In the genomic region with DNA sequence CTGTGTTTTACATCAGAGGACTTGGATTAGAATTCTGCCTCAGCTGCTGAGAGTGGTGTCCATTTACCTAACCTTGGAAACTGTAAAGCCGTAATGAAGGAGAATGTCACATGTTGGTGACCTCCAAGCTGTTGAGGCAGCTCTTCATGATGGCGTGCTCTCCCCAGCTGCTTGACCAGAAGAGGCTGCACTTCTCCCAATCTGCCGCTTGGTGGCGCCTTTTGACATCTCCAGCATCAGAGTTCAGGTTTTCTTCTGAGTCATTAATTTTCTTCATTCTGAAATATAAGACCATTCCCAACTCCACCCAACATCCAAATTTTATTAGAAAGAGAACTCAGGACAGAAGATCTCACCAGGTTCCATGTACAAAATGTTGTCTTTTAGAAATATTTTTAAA, we compare ENCODE assay signal across 8 mouse cellular contexts.
DNase-seq lines count a peak whose midpoint lies in the region.

No protein-coding gene starts in this region.

- peak; percentile 33 to 56 for DNase-seq in cerebellum, postnatal 14 days
- DNase-seq in cerebellum, adult 18-20 months: no peak
- peak; percentile 3 for DNase-seq in right cerebral cortex, postnatal 25 days
- DNase-seq in right cerebral cortex, adult 2 months (ENCODE audit: low spot score in 2 of 2): no peak
- peak; percentile 57 for DNase-seq in induced T-regulatory cell, adult 2 months (ENCODE audit: low read depth)
- peak; percentile 52 for DNase-seq in retina, embryonic 14.5 days (ENCODE audit: low spot score)
- DNase-seq in frontal cortex, postnatal 36 days (ENCODE audit: low spot score in 2 of 2): no peak
- no peak for DNase-seq in gastrocnemius, postnatal 25 days

Comparison
In these comparisons a context has a peak if more than half of its experiments do, and no peak if none do; other contexts are left out.
1. DNase-seq: peak in cerebellum, postnatal 14 days (2 of 2), right cerebral cortex, postnatal 25 days (single experiment), induced T-regulatory cell, adult 2 months (single experiment) and retina, embryonic 14.5 days (single experiment); none in cerebellum, adult 18-20 months (0 of 2), right cerebral cortex, adult 2 months (0 of 2), frontal cortex, postnatal 36 days (0 of 2) and gastrocnemius, postnatal 25 days (single experiment).